Mouse (Mus musculus) urinary bladder, postnatal 36 days (tissue): ENCODE results near the gene Zpbp2.
"Not testable (repeated sequence)": the region's sequence is repeated elsewhere in the genome, so short reads cannot be mapped to it uniquely, and the experiment has no call there.

Experiments used
- DNase-seq, 2 experiments: peaks; one replicate each; pipeline ENCODE4 v3.0.0; 2022; ENCODE audit warnings: low spot score in 2 of 2, mixed read lengths in 1 of 2

Zpbp2 gene

GRCm38 (mm10) chr11:98589306-98589705 is 38.4 kb downstream of the Zpbp2 start:
- DNase-seq, result no peak

- no peak for DNase-seq
Measured at GRCm38 (mm10) chr11:98590548-98591445, 39.9 kb downstream of the Zpbp2 start.

- no peak for DNase-seq
Measured at GRCm38 (mm10) chr11:98595021-98595420, 44.1 kb downstream of the Zpbp2 start.

GRCm38 (mm10) chr11:98595473-98595872 is 44.6 kb downstream of the Zpbp2 start:
- DNase-seq, result no peak

- no peak for DNase-seq
Measured at GRCm38 (mm10) chr11:98595955-98596354, 45.1 kb downstream of the Zpbp2 start.

GRCm38 (mm10) chr11:98597363-98597762 is 46.5 kb downstream of the Zpbp2 start:
- DNase-seq, result peak in 1 of 2 experiments; percentile 54

- no peak for DNase-seq
Measured at GRCm38 (mm10) chr11:98597991-98598390, 47.1 kb downstream of the Zpbp2 start, which contains the start of gene Lrrc3c. Gene Lrrc3c (plus strand): TSS chr11:98598291.

- no peak for DNase-seq
Measured at GRCm38 (mm10) chr11:98598851-98599290, 48.0 kb downstream of the Zpbp2 start.

- no peak for DNase-seq
Measured at GRCm38 (mm10) chr11:98599291-98599690, 48.4 kb downstream of the Zpbp2 start.

- DNase-seq, result no peak
Measured at GRCm38 (mm10) chr11:98602090-98602690, 51.3 kb downstream of the Zpbp2 start.

- DNase-seq, result no peak
Measured at GRCm38 (mm10) chr11:98603953-98604352, 53.1 kb downstream of the Zpbp2 start.

- DNase-seq, result not testable (repeated sequence)
Measured at GRCm38 (mm10) chr11:98604911-98605310, 54.0 kb downstream of the Zpbp2 start.

- no peak for DNase-seq
Measured at GRCm38 (mm10) chr11:98606763-98607162, 55.9 kb downstream of the Zpbp2 start.
